Mouse (Mus musculus): ENCODE measurements at regions not wholly inside any gene's neighbourhood (a gene's known extent, or its start where the extent isn't known, plus 50 kb on each side); places are given as distances from the start of the nearest gene placed in this dataset.

DNA sequence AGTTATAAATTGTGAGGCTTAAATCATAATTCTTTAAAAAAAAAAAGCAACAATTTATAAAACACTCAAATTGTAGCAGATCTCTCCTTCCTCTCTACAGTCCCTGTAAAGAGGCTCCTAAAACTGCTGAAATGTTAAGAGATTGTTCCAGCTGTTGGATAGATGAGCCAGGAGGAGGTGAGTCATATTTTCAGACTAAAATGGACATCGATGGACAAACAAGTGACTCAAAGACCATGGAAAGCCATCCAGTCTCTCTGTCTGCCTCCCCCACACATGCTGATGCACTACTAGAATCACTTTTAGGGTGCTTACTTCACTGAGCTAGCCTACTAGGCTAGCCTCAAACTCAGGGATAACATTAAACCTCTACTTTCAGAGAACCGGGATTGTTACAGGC lies 561.5 kb downstream of the Tmem114 start:
- no peak for DNase-seq (ENCODE audit: low read depth)

DNA sequence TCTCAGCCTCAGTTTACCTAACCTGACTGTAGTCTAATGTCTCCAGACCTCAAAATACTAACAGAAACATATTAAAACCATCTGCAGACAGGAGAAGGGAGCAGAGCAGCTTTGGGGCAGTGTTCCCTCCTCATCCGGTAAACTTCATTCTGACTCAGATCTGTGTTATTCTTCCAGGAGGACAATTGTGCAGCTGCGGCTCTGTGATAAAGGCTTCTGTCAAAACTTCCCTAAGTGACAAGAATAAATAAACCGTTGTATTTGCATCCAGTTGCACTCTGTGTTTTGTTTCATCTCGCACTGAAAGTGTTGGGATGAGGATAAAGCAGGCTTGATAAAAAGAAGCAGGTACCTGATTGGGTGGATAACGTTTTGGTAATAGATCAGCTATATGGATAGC lies 585.8 kb downstream of the Tmem114 start:
- no peak for DNase-seq (ENCODE audit: low read depth)

DNA sequence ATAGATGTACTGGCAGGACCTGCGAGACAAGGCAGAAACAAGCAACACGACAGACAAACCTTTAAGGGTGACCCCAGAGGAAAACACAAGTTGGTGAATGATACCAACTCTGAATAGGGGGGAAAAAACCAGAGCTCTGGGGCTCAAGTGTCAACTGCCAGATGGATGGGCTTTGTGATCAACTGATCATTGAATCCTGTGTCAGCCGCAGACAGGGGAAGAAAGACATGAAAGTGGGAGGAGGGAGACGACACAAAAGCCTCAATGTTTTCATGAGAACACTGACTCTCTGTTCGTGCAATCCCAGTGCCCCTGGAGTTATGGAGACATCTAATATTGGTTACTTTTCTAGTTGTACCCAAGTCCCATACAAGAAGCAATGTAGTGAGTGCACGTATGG lies 593.8 kb downstream of the Tmem114 start:
- no peak for DNase-seq (ENCODE audit: low read depth)

DNA sequence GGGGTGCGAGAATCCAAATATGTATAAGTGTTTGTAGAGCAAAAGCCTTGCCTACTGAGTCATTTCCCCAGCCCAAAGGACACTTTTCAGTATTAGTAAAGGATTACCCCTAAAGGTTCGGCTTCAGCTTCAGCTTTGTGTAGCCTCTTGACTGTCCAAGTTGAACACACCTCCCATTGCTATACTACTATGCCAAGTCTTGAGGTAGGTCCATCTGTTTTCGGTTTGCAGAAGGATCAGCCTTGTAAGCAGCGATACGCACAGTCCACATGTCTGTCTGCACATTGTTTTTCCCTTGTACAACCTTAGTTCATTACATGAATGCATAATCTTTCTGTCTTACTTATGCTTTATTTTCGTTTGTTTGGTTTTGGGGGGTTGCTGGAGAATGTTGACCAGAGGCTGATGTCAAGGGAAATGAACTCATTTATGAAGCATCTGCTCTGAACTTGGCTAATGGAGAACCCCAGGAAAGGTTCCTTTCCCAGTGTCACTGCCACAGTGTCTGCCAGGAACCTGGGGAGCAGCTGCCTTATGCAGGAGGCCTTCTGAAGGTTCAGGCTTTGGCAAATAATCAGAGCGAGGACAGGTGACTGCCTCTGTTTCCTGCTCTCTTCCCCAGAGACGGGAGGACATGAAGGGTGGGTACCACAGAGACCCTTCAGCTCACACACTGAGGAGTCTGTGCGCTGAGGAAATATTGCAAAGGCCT lies 594.8 kb downstream of the Tmem114 start:
- DNase-seq (ENCODE audit: low read depth), result no peak

DNA sequence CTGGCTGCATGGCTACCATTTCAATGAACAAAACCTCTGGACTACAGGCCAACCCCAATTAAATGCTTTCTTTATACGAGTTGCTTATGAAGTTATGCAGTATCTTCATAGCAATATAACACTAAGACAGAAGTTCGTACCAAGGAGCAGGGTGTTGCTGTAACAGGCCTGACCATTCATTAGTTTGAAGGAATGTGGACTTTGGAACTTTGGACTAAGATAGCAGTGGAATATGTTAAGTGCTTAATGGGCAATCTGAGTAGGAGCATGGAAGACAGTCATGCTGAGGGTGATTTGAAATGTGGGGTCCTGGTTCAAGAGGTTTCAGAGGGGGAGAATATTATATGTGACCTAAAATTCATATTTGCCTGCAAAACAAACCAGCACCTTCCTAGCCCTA lies 623.8 kb downstream of the Tmem114 start:
- no peak for DNase-seq (ENCODE audit: low read depth)

DNA sequence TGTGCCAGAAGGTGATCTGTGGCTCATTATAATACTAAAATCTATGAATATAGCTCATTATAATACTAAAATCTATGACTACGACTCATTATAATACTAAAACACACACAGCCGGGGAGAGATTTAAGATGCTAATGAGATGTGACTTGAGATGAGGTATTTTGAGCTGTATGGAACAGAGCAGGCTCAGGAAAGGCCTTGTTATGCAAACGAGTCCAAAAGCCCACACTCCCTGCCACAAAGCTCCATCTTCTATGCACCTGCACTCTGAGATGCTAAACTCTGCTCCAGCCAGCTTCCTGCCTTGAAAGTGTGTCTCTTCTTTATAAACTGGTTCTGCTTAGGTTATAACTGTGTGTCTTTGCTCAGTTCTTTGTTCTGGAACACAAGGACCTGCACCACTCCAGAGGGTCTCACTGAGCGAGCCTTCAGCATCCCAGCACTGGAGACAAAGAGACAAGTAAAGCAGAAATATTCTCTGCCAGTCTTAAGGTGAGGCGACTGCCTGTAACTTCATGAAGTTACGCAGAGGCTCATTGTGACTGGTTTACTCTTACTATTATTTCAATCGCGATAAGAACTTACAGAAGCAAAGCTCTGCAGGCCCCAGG lies 627.7 kb downstream of the Tmem114 start:
- DNase-seq (ENCODE audit: low read depth), result no peak

DNA sequence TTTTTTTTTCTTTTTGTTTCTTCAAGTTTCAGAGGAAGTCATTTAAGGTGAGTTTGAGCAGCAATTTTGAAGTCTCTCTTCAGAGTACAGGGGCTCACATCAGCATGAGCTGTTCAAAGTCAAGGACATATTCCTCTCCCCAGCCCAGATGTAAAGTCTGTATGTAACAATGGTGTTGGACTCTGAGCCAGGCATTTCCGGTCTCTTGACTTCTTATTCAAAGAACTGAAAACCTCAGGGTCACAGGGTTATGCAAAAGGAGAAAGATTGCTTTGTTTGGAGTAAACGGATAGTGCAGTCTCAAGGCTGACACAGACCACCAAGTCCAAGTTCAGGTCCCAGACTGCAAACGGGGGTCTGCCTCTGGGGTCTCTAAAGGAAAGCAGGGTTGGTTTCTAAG lies 629.4 kb downstream of the Tmem114 start:
- DNase-seq (ENCODE audit: low read depth), result no peak

DNA sequence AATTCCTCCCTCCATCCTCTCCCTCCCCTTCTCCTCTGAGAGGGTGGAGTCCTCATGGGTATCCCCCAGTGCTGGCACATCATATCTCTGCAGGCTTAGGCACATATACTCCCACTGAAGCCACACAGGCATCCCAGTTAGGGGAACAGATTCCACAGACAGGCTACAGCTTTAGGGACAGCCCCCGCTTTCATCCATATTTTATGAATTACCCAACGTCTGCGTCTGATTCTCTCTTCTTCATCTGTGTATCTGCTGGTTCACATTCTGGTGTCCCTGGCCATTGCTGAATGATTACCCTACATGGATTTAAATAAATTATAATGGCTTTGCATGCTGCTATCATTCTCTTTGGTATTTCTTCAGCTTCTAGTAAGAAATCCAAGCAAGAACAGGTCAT lies 632.4 kb downstream of the Tmem114 start:
- DNase-seq (ENCODE audit: low read depth), result no peak

DNA sequence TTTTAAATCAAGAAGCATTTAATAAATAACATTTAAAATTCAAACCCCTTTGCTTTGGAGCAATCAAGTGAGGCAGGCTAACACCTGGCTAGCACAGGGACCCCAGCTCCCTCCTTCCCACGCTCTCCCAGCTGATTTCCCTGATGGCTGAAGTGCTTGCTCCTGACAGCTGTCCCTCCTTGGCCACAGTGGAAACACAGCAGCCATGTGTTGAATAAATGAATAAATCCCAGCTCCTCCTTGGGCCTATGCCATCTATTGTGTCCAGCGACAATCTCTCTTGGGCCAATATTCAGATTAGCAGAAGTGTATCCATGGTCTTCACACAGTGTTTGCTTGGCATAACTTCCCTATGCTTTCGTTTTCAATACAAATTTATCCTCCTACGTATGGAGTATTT lies 634.7 kb downstream of the Tmem114 start:
- DNase-seq (ENCODE audit: low read depth), result no peak

DNA sequence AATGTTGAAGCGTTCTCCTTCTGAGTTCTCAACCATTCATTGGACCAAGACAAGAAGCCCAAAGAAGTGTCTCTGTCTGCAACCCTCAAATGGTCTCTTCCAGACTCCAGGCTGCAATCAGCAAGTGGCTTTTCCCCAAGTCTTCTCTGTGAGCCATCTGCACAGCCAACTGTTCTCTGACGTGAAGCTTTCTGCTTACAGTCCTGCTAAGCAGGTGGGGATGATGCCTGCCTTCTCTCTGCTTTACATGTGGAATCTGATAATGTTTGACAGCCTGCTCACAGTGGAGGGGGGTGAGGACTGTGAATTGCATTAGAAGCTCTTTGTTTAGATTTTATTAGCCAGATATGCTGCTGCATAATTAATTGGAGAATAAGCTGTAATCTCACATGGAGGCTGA lies 636.7 kb downstream of the Tmem114 start:
- no peak for DNase-seq (ENCODE audit: low read depth)

DNA sequence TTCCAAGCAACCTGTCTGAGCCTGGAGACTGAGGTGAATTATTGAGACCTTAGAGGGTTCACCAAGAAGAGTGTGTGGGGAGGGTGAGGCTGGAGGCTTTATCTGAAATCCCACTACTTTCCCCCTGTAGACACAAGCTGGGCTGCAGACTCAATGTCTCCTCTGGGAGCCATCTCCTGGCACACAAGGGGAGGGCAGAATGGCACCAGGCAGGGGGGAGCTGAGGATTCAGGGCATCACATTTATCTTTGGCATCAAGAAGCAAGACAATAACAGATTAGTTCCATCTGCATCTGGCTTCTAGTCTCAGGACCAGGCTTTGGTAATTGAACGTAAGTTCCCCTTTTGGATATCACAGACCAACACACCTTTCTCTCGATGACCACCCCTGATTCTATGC lies 643.4 kb downstream of the Tmem114 start:
- no peak for DNase-seq (ENCODE audit: low read depth)

DNA sequence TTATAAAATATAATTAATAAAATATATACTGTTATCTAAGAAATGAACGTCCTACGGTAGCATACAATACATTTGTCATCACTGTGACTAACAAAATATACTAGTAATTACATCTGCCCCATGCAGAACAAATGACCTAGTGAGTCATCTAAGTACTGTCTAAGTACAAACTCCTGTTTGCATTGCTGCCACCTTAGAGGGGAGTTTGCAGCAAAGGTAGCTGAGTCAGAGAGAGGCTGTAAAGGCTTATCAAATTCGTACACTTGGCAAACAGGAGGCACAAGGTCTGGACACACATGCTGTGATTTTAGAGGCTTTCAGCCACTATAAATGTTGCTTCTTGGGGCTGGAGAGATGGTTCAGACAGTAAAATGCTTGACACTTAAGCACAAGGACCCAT lies 649.3 kb downstream of the Tmem114 start:
- no peak for DNase-seq (ENCODE audit: low read depth)

DNA sequence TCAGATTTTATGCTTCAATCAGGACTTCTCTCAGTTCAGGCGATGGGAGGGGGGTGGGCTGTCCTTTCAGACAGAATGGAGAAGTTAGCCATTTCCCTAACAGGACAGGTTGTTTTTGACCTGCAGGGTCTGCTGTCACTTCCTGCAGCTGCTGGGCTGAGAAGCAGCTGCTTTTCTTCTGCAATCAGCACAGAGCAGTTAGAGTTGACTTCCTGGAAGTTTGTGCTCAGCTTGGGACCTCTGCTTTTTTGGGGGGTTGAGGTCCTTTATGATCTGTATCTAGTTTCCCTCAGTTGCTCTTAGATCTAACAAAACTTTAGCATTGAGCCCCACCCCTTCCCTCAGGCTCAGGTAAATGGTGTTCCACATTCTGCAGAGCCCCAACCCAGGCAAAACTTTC lies 656.5 kb downstream of the Tmem114 start:
- DNase-seq (ENCODE audit: low read depth), result peak; percentile 12

DNA sequence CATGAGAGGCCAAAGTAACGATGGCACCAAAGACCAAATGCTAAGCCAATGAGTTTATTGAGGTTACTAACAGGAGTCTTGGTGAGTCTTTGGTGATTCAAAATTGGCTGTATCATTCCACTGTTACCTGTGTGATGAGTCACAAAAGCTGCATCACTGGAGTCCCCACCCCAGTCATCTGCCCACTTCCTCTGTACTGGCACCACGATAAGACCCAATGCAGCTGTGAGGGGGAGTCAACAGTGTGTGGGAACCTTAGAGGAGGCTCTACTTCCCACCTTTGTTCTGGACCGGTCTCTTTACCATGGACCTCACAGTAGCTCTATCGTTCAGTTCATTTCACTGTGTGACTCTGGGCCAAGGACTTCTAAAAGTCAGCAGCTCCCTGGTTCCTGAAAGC lies 657.2 kb downstream of the Tmem114 start:
- no peak for DNase-seq (ENCODE audit: low read depth)

DNA sequence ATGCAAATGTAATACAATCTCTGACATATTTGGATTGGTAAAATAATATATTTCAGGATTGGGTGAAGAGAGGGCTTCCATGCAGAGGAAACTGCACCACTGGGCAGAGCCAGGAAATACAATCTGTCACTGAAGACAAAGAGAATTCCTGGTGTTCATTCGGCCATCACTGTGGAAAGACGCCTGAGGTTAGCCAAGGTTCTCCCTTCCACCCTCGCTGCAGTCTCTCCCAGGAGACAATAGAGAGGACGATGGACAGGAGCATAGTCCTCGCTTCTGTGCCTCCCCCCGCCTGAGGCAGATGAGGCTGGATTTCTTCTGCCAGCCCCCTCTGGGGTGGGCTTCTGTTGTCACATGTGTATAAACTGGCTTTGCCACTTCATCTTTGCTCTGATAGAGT lies 660.6 kb downstream of the Tmem114 start:
- DNase-seq (ENCODE audit: low read depth), result no peak

DNA sequence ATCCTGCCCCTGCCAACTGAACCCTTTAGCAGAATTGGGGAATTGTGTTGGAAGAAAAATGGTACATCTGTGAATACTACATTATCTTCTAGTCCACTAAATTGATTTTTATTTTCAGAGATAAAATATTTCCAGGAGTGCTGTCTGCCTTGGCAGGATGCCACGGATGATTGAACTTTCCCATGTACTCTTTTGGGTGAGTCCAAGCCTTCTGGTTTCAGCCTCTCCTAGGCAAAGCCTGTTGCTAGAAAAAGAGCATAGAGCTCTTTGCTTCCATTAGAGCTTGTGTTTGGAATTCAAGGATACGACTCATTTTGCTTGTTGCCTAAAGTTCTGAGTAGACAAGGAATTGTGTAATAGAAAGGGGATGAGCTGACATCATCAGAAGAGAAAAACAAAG lies 696.8 kb downstream of the Tmem114 start:
- no peak for DNase-seq (ENCODE audit: low read depth)

DNA sequence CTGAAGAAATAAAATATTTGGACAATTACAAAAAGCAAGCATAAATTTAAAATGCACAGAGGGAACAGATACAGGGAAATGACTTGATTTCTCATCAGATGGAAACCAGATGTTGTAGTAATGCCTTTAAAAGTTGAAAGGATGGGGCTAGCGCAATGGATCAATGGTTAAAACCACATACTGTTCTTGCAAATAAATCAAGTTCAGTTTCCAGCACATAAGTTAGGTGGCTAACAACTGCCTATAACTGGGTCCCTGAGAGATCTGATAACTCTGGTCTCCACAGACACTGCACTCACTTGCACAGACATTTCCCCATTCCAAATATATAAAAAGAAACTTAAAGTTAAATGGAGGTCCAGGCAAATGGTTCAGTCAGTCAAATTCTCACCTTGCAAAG lies 699.7 kb downstream of the Tmem114 start:
- DNase-seq (ENCODE audit: low read depth), result no peak

DNA sequence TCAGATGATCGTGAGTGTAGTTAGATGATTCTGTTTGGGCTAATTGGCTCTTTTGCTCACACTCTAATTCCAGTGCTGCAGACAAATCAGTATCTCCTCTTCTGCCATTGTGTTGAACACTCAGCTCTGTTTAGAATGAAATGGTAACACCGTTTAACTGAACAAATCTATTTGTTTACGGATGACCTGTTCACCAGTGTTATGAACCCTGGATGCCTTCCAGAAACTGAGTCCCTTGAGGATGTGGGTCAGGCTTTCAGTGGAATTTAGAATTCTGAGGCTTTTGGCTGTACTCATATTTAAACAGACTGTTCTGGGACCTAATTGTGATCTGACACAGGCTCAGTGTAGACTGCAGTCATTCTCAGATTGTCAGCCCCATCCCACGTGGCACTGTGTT lies 723.5 kb downstream of the Tmem114 start:
- no peak for DNase-seq (ENCODE audit: low read depth)

DNA sequence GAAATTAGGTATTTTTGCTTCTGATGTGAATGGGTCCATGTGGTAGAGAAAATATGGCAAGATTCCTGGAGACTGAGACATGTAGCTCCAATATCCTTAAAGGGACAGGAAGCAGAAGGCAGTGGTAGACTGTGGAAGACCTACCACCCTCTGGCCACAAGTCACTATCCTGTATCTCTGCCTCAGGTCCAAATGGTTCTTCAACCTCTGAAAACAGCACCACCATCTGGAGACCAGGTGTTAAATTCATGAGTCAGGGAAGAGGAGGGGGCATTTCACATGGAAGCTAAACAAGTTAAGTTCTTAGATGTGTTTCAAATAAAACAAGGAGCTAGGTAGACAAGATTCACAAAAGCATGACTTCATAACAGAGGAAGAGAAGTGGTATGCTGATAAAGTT lies 739.5 kb downstream of the Tmem114 start:
- DNase-seq (ENCODE audit: low read depth), result no peak

DNA sequence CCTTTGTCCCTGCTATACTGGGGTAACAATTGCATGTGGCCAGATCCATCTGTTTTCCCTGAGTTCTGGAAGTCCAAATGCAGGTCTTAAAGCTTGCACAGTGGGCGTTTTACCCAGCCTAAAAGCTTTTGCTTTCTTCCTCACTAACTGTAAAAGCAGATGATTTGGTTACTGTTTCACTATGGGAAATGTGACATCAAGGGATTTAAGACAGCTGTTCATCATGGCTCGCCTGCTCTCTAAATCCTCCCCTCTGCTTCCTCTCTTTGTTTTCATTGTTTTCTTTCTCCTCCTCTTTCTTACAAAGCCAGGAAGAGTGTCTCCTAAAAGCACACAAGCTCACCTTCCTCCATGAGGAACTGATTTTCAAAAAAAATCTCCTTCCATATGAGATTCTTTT lies 758.8 kb downstream of the Tmem114 start:
- no peak for DNase-seq (ENCODE audit: low read depth)

DNA sequence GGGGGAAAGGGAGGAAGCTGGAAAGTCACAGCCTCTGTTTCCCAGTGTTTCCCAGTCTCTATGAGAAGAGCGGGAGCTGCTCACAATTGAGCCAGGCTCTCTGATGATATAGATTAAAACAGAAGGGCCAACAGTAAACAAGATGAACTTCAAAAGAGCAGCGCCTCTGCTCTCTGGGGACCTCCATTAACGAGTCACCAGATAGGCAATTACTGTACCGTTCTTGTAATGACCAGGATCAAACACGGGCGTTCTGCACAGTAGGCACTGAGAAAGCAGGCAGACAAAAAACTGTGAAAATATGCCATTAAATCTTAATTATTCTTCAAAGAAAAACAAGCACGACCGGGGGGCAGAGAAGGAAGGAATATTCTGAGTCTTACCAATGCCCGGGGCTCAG lies 766.8 kb downstream of the Tmem114 start:
- DNase-seq (ENCODE audit: low read depth), result no peak

DNA sequence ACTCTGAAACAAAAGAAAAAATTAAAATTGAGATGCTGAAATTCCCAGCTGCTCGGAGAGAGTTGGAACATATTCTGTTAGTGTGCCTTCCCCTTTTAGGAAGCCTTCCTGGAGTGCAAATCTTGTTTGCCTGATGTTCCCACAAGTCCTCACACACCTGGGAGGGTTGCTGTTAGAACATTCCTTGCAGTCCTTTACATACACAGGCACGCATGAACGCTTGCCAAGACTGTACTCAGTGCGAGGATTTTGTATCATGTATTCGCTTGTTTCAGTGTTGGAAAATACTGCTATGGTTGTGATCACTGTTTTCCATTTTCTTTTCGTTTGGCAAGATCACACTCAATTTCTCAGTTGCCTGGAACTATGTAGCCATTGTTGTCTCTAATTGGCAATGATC lies 770.5 kb downstream of the Tmem114 start:
- no peak for DNase-seq (ENCODE audit: low read depth)

DNA sequence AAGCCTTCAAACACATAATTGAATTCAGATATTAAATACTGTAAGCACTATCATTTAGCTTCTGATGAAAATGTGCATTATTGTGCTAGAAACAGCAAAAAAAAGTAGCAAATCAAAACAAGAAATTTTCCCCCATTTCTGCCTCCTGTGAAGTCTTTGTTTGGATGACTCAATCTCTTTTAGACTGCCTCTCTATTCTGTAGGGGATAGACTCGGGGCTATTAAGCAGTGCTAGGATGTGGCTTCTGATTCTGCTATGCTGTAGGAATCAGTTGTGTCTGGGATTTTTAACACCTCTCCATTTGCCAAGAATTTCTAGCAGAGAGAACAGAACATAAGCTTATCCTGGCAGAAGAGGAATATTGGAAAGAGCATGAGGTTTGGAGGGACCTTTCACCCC lies 775.2 kb downstream of the Tmem114 start:
- DNase-seq (ENCODE audit: low read depth), result no peak

DNA sequence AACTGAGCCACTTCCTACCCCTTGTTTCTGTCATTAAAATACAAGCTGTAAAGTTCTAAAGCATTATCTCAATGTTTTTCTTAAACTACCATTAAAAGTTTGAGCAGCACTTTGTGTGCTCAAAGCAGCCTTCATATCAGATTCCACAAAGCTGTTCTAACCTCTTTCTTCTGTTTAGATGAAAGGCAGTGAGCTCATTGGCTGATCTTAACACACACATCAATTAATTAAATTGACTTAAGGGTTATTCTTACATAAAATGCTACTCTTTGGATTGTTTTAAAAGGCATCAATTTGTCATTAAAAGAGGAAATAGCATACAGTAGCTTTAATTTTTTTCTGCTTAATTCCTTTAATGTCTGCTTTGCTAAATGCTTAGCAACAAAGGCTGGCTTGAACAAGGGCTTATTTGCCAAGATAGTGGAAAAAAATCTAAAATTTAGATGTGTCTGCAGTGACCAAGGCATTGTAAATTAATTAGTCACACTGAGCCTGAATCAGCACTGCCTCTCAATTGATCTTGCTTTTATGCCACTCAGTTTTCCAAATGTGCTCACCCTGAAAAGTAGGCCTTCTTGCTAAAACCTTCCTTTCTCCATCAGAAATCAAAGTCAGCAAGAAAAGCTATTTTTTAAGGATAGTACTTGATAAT lies 777.5 kb downstream of the Tmem114 start:
- DNase-seq (ENCODE audit: low read depth), result no peak
